12 mouse cellular contexts compared by ENCODE assay signal in genomic region chr2:38987803-38988510, GRCm38 (mm10). TPM values are rescaled to one million over a fixed set of nuclear protein-coding genes. Genes with fewer than 3 reads are reported as not detected.
DNase-seq lines count a peak whose midpoint lies in the region; ATAC-seq lines count a peak whose summit lies in the region.
"Had no signal": no experiment of that assay in that cellular context is flagged by ENCODE, and none has a peak within 500 bp of the region (broad histone marks: within the 10 kb centered on the region; RNA-seq: fewer than 3 reads in every experiment).

No protein-coding gene starts in this region.

- peaks cover 48% of the 10 kb centered on the region for H3K4me1 ChIP-seq in liver, embryonic 13.5 days (replicated peaks)
- no peaks in the 10 kb centered on the region; the same call in 1 of the 2 replicates for H3K4me1 ChIP-seq in liver, embryonic 11.5 days (replicated peaks; ENCODE audit: control insufficient read depth, insufficient read depth, low read length)
- no peaks in the 10 kb centered on the region for H3K4me1 ChIP-seq in forebrain, embryonic 10.5 days
- no peaks in the 10 kb centered on the region for H3K4me1 ChIP-seq in heart, embryonic 12.5 days (replicated peaks)

- ATAC-seq in liver, embryonic 13.5 days (ENCODE audit: low read depth) = no peak
- no peak for ATAC-seq in liver, embryonic 11.5 days (replicated peaks; ENCODE audit: low FRiP score)
- ATAC-seq in activated CD4-positive, CD25-positive, alpha-beta regulatory T cell, adult 4 months = peak; percentile 49
- peak; percentile 34; the same call in 1 of the 2 replicates for ATAC-seq in megakaryocyte, adult 5-6 weeks (ENCODE audit: poor library complexity, severe bottlenecking)
- no peak for ATAC-seq in heart, embryonic 12.5 days (ENCODE audit: insufficient number of reproducible peaks, low FRiP score)

- no peak overlapping the region for H3K9ac ChIP-seq in liver, embryonic 13.5 days
- no peak overlapping the region for H3K9ac ChIP-seq in liver, embryonic 11.5 days (ENCODE audit: low read depth, low read length)
- no peak overlapping the region for H3K9ac ChIP-seq in heart, embryonic 12.5 days
- H3K9ac ChIP-seq: neural tube, embryonic 15.5 days had no signal

- H3K4me3 ChIP-seq in liver, embryonic 13.5 days (replicated peaks) = no peak overlapping the region
- no peak overlapping the region for H3K4me3 ChIP-seq in liver, embryonic 11.5 days (ENCODE audit: low read depth, low read length)
- H3K4me3 ChIP-seq in forebrain, embryonic 10.5 days = no peak overlapping the region
- H3K4me3 ChIP-seq in heart, embryonic 12.5 days = no peak overlapping the region
- H3K4me3 ChIP-seq: erythroblast, embryonic 14.5 days; neural tube, embryonic 15.5 days had no signal

- peak overlapping the region; percentile 74 for H3K27ac ChIP-seq in liver, embryonic 13.5 days
- H3K27ac ChIP-seq in liver, embryonic 11.5 days (ENCODE audit: low read depth, low read length) = no peak overlapping the region
- no peak overlapping the region for H3K27ac ChIP-seq in forebrain, embryonic 10.5 days
- no peak overlapping the region for H3K27ac ChIP-seq in heart, embryonic 12.5 days (ENCODE audit: poor library complexity, severe bottlenecking)
- H3K27ac ChIP-seq: neural tube, embryonic 15.5 days had no signal

- 76% methylated on average over 6 of the region's 6 CpGs for WGBS in liver, embryonic 13.5 days (ENCODE audit: insufficient replicate concordance)
- 81% methylated on average over 6 of the region's 6 CpGs for WGBS in liver, embryonic 11.5 days
- 86% methylated on average over 6 of the region's 6 CpGs for WGBS in forebrain, embryonic 10.5 days
- 76% methylated on average over 6 of the region's 6 CpGs for WGBS in heart, embryonic 12.5 days

- H3K9me3 ChIP-seq in liver, embryonic 13.5 days (replicated peaks) = peaks cover 6% of the 10 kb centered on the region
- H3K9me3 ChIP-seq in liver, embryonic 11.5 days (ENCODE audit: control insufficient read depth, low read length) = peaks cover 9% of the 10 kb centered on the region
- peaks cover 8% of the 10 kb centered on the region; the same call in 1 of the 2 replicates for H3K9me3 ChIP-seq in forebrain, embryonic 10.5 days
- peaks cover 6% of the 10 kb centered on the region; the same call in 1 of the 2 replicates for H3K9me3 ChIP-seq in heart, embryonic 12.5 days (replicated peaks)
- H3K9me3 ChIP-seq: neural tube, embryonic 15.5 days had no signal

- DNase-seq in liver, embryonic 13.5 days = no peak
- DNase-seq in liver, embryonic 11.5 days (ENCODE audit: low spot score) = no peak
- DNase-seq in urinary bladder, postnatal 14 days (ENCODE audit: low spot score) = peak; percentile 76
- DNase-seq in forebrain, embryonic 10.5 days (ENCODE audit: extremely low spot score, low spot score) = no peak
- DNase-seq: cerebellum, adult 8-10 months; kidney, adult 11 months had no signal

- H3K36me3 ChIP-seq in liver, embryonic 13.5 days = no peaks in the 10 kb centered on the region
- H3K36me3 ChIP-seq in liver, embryonic 11.5 days (ENCODE audit: control insufficient read depth, insufficient read depth, low read length) = no peaks in the 10 kb centered on the region
- H3K36me3 ChIP-seq in forebrain, embryonic 10.5 days (replicated peaks) = no peaks in the 10 kb centered on the region
- H3K36me3 ChIP-seq in heart, embryonic 12.5 days = no peaks in the 10 kb centered on the region
- H3K36me3 ChIP-seq: neural tube, embryonic 15.5 days had no signal

- H3K27me3 ChIP-seq in liver, embryonic 13.5 days = no peaks in the 10 kb centered on the region
- no peaks in the 10 kb centered on the region for H3K27me3 ChIP-seq in liver, embryonic 11.5 days (replicated peaks; ENCODE audit: control insufficient read depth, insufficient read depth, low read length)
- no peaks in the 10 kb centered on the region for H3K27me3 ChIP-seq in forebrain, embryonic 10.5 days (ENCODE audit: poor library complexity, severe bottlenecking)
- H3K27me3 ChIP-seq in heart, embryonic 12.5 days (replicated peaks) = no peaks in the 10 kb centered on the region
- H3K27me3 ChIP-seq: neural tube, embryonic 15.5 days had no signal

- H3K4me2 ChIP-seq in liver, embryonic 13.5 days = no peak overlapping the region
- H3K4me2 ChIP-seq in liver, embryonic 11.5 days = no peak overlapping the region
- no peak overlapping the region for H3K4me2 ChIP-seq in heart, embryonic 12.5 days
- H3K4me2 ChIP-seq: midbrain, embryonic 11.5 days; neural tube, embryonic 15.5 days had no signal

RNA-seq across cellular contexts. Expression of gene Wdr38, which starts 9.3 kb away (rescaled TPM):
- polyA plus RNA-seq in liver, embryonic 13.5 days (2015; fragmentation: Nextera tagmentation; extraction: Ambion mirVana) = 0.66 and 0.76 TPM in 2 replicates
- 1.4 TPM in 2 replicates for polyA plus RNA-seq in liver, embryonic 11.5 days (2014; fragmentation: Nextera tagmentation; extraction: Ambion mirVana)
- polyA plus RNA-seq in activated CD4-positive, CD25-positive, alpha-beta regulatory T cell, adult 4 months (2017; shearing (Covaris generic)) = 1 to 10 TPM; 1.1 TPM
- 0.29 and 0.34 TPM in 2 replicates for total RNA-seq in megakaryocyte, adult 5-6 weeks (2015)
- total RNA-seq in megakaryocyte, adult 5-6 weeks (2017) = 0.16 and 0.84 TPM in 2 replicates
- polyA plus RNA-seq in forebrain, embryonic 10.5 days (2016; fragmentation: Nextera tagmentation; extraction: Ambion mirVana) = 1.7 and 1.9 TPM in 2 replicates
- polyA plus RNA-seq in heart, embryonic 12.5 days (2016; fragmentation: Nextera tagmentation; extraction: Ambion mirVana) = 0.91 and 1.0 TPM in 2 replicates
- polyA plus RNA-seq: erythroblast, embryonic 14.5 days had no signal

RNA-seq across cellular contexts. Expression of gene Arpc5l, which starts 17.2 kb away (rescaled TPM):
- 74.0 and 76.6 TPM in 2 replicates for polyA plus RNA-seq in liver, embryonic 13.5 days (2015; fragmentation: Nextera tagmentation; extraction: Ambion mirVana)
- 113 and 128 TPM in 2 replicates for polyA plus RNA-seq in liver, embryonic 11.5 days (2014; fragmentation: Nextera tagmentation; extraction: Ambion mirVana)
- polyA plus RNA-seq in activated CD4-positive, CD25-positive, alpha-beta regulatory T cell, adult 4 months (2017; shearing (Covaris generic)) = 100 to 1,000 TPM; 120 to 136 TPM
- total RNA-seq in megakaryocyte, adult 5-6 weeks (2015) = 65.4 and 69.5 TPM in 2 replicates
- 38.7 and 49.5 TPM in 2 replicates for total RNA-seq in megakaryocyte, adult 5-6 weeks (2017)
- polyA plus RNA-seq in forebrain, embryonic 10.5 days (2016; fragmentation: Nextera tagmentation; extraction: Ambion mirVana) = 126 and 131 TPM in 2 replicates
- 81.7 and 82.3 TPM in 2 replicates for polyA plus RNA-seq in heart, embryonic 12.5 days (2016; fragmentation: Nextera tagmentation; extraction: Ambion mirVana)

RNA-seq across cellular contexts. Expression of gene Rpl35, which starts 17.5 kb away (rescaled TPM):
- polyA plus RNA-seq in liver, embryonic 13.5 days (2015; fragmentation: Nextera tagmentation; extraction: Ambion mirVana) = 845 and 923 TPM in 2 replicates
- 1,321 and 1,382 TPM in 2 replicates for polyA plus RNA-seq in liver, embryonic 11.5 days (2014; fragmentation: Nextera tagmentation; extraction: Ambion mirVana)
- 1,000 to 10,000 TPM; 1,939 to 1,985 TPM for polyA plus RNA-seq in activated CD4-positive, CD25-positive, alpha-beta regulatory T cell, adult 4 months (2017; shearing (Covaris generic))
- total RNA-seq in megakaryocyte, adult 5-6 weeks (2015) = 377 and 387 TPM in 2 replicates
- 757 and 843 TPM in 2 replicates for total RNA-seq in megakaryocyte, adult 5-6 weeks (2017)
- 1,010 and 1,015 TPM in 2 replicates for polyA plus RNA-seq in forebrain, embryonic 10.5 days (2016; fragmentation: Nextera tagmentation; extraction: Ambion mirVana)
- polyA plus RNA-seq in heart, embryonic 12.5 days (2016; fragmentation: Nextera tagmentation; extraction: Ambion mirVana) = 733 and 779 TPM in 2 replicates

RNA-seq across cellular contexts. Expression of gene Olfml2a, which starts 56.2 kb away (rescaled TPM):
- polyA plus RNA-seq in liver, embryonic 13.5 days (2015; fragmentation: Nextera tagmentation; extraction: Ambion mirVana) = 0.08 and 0.12 TPM in 2 replicates
- polyA plus RNA-seq in liver, embryonic 11.5 days (2014; fragmentation: Nextera tagmentation; extraction: Ambion mirVana) = 0.38 and 0.75 TPM in 2 replicates
- under 1 TPM in 1 of 2 experiments, not detected in 1; 0.16 TPM for polyA plus RNA-seq in activated CD4-positive, CD25-positive, alpha-beta regulatory T cell, adult 4 months (2017; shearing (Covaris generic))
- total RNA-seq in megakaryocyte, adult 5-6 weeks (2015) = 0.02 and 0.11 TPM in 2 replicates
- total RNA-seq in megakaryocyte, adult 5-6 weeks (2017) = not detected in 2 replicates
- 1.2 and 1.7 TPM in 2 replicates for polyA plus RNA-seq in forebrain, embryonic 10.5 days (2016; fragmentation: Nextera tagmentation; extraction: Ambion mirVana)
- polyA plus RNA-seq in heart, embryonic 12.5 days (2016; fragmentation: Nextera tagmentation; extraction: Ambion mirVana) = 6.8 and 8.4 TPM in 2 replicates

Comparison
In these comparisons a context has a peak if more than half of its experiments do, and no peak if none do; other contexts are left out.
1. ATAC-seq: peak in activated CD4-positive, CD25-positive, alpha-beta regulatory T cell, adult 4 months (single experiment) and megakaryocyte, adult 5-6 weeks (single experiment); none in liver, embryonic 13.5 days (single experiment), liver, embryonic 11.5 days (single experiment) and heart, embryonic 12.5 days (single experiment).